Mouse (Mus musculus) layer of hippocampus, postnatal 10 days (tissue): ENCODE results near the gene Igsf3. TPM values are rescaled to one million over a fixed set of nuclear protein-coding genes. Genes with fewer than 3 reads are reported as not detected.
"Not testable (repeated sequence)": the region's sequence is repeated elsewhere in the genome, so short reads cannot be mapped to it uniquely, and the experiment has no call there.

ENCODE experiments used
- DNase-seq, 2 experiments: peaks; one replicate each; pipeline ENCODE4 v3.0.0; 2021; ENCODE audit warnings: low spot score in 2 of 2
- total RNA-seq, 2 experiments: library from RNA; stranded (reverse); gene quantifications; 2 replicates each; pipeline ENCODE4 v1.2.3; 2021

The Igsf3 gene
- total RNA-seq, 2 experiments from 2014 or later: 57.3 to 57.7 TPM

- peak; percentile 59 to 71 for DNase-seq
These were observed 27.9 kb downstream of the Igsf3 start for GRCm38 (mm10) chr3:101404620-101405415.

GRCm38 (mm10) chr3:101405495-101405894 is 28.6 kb downstream of the Igsf3 start:
- peak; percentile 72 to 79 for DNase-seq

GRCm38 (mm10) chr3:101406097-101406496 is 29.2 kb downstream of the Igsf3 start:
- no peak for DNase-seq

GRCm38 (mm10) chr3:101407568-101407967 is 30.7 kb downstream of the Igsf3 start:
- no peak for DNase-seq

- no peak for DNase-seq
These were observed 32.3 kb downstream of the Igsf3 start for GRCm38 (mm10) chr3:101408953-101409750.

GRCm38 (mm10) chr3:101410202-101410601 is 33.3 kb downstream of the Igsf3 start:
- DNase-seq: no peak

GRCm38 (mm10) chr3:101410745-101411144 is 33.9 kb downstream of the Igsf3 start:
- no peak for DNase-seq

DNA sequence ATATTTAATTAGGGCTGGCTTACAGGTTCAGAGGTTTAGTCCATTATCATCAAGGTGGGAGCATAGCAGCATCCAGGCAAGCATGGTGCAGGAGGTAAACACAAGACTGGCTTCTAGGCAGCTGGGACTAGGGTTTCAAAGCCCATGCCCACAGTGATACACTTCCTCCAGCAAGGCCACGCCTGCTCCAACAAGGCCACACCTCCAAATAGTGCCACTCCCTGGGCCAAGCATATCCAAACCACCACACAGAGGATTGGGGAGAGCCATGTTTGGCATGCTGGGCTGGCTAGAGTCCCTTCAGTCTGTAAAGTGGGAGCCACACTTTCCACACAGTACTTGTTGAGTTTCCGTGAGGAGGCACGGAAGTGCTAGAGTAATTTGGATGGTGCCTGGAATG is 34.7 kb downstream of the Igsf3 start:
- no peak for DNase-seq

GRCm38 (mm10) chr3:101412115-101412514 is 35.2 kb downstream of the Igsf3 start:
- DNase-seq: no peak

DNA sequence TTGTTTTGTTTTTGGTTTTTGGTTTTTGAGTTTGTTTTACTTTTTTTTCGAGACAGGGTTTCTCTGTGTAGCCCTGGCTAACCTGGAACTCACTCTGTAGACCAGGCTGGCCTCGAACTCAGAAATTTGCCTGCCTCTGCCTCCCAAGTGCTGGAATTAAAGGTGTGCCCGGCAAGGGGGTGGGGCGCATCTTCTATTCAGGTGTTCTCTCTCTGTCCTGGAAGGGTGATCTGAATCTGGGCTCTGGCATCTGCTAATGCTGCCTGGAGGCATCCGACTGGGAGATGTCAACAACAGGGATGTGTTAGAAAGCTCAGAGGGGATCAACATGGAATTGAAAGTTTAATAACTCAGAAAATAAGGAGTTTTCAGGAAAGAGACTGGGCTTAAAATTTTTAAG is 36.1 kb downstream of the Igsf3 start:
- DNase-seq: not testable (repeated sequence)

DNA sequence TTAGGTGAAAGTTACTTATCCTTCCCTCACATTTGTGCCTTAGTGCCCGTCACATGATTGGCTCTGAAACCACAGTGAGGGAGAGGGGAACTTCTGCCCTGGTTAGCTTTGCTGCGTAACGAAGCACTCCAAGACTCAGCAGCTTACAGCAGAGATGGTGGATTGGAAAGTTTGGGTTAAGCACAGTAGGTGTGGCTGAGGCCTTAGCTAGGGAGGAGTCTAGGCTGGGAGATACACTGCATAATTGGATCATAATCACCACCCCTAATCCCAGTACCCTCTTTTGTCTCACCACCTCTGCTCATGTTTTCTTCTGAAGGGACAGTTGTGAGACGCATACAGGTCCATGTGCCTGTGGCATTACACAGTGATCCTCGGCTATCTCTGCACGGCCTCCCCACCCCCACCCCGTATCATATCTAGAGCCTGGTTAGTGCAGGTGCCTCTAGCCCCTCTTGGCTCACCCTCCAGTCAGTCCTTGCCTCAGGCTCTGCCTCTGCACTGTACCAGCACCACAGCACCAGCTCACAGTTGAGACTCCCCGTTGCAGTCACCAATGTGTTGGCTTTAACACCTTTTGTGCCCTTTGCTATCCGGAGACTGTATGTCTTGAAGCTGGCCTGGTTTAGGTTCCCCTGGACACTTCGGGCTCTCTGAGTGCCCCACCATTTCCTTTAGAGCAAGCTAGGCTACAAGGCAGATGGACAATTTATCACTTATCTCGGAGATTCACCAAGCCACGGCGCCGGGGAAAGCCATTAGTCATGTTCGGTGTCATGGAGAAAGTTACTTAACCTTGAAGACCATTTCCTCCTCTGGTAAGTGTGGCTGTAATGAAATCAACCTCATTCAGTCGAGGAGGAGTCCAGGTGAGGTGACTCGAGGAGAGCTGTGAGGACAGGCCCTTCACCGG is 42.1 kb downstream of the Igsf3 start:
- DNase-seq: no peak

GRCm38 (mm10) chr3:101419653-101419994 is 42.7 kb downstream of the Igsf3 start:
- no peak for DNase-seq

- DNase-seq: no peak
These were observed 46.3 kb downstream of the Igsf3 start for GRCm38 (mm10) chr3:101423188-101423587.

DNA sequence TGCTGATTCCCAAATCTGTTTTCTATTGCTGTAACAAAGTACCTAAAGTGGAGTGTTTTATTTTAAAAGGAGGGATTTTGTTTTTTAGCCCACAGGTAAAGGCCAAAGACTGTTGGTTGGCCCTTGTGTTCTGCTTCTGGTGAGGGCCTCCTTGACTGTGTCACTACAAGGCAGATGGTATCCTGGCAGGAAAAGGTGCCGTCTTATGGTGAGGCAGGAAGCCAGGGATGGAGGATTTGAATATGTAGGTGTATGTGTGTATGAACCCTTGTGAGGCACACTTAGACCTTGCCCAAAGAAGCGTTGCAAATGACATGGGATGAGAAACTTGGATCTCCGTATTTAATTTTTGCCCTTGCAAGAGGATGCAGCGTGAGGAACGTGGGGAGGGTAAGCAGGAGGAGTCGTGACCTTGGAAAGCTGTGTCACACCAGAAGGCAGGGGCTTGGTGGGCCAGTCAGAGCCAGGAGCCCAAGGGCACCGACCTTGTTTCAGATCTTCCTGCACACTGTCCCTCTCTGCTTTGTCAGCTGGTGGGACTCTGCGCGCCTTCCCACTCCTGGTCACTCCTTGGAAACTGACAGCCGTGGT is 47.5 kb downstream of the Igsf3 start:
- DNase-seq: no peak

GRCm38 (mm10) chr3:101429982-101430754 is 53.3 kb downstream of the Igsf3 start:
- DNase-seq: no peak

DNA sequence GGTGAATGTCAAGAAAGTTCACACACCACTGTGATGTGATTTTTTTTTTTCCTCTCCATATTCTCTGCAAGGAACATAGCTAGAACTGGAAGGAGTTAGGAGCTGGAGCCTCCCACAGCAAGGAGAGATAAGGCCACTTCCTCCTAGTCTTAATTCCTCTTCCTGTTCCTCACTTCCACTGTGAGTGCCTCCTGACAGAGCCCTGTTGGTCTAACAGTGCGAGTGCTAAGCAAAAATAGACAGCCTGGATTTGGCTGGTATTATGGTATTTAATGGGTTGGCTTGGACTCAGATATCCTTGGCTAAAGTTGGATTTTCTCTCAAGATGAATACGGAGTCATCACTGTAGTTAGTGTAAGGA is 53.9 kb downstream of the Igsf3 start:
- DNase-seq: no peak

- DNase-seq: no peak
These were observed 58.8 kb downstream of the Igsf3 start for GRCm38 (mm10) chr3:101435672-101436071.

GRCm38 (mm10) chr3:101436469-101436868 is 59.6 kb downstream of the Igsf3 start:
- no peak for DNase-seq

- DNase-seq: no peak
These were observed 60.2 kb downstream of the Igsf3 start for GRCm38 (mm10) chr3:101437021-101437563.

DNA sequence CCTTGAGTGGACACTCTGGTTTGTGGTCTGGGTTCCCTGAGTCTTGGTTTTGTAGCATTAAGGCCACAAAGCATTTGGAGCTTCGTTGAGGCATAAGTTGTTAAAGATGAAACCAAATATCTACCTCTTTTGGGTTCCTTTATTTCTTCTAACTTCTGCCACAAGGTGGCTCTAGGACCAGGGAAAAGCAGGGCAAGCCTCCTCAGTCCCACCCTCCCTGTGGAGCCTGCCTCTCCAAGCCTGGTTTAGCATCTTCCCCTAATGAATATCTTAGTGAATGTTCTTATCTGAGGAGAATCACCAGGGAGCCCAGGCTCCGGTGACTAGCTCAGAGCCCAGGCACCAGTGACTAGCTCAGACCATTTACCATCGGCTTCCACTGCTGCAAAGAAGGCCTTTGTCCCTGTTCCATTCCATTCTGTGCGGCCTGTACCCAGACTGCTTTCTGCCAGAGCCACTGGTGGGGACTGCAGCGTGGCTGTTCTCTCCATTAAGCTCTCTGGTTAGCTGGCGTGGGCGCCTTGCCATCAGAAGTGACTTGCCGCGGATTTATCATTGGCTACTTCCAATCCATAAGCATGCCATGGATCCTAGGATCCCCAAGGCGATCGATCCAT is 66.5 kb downstream of the Igsf3 start:
- DNase-seq: peak in 1 of 2 experiments; percentile 51
